Mouse (Mus musculus) neural tube, postnatal 0 days (tissue): ENCODE data around the gene Fmo3. TPM values are rescaled to one million over a fixed set of nuclear protein-coding genes. Genes with fewer than 3 reads are reported as not detected.

ENCODE experiments used
- polyA plus RNA-seq: library from polyadenylated mRNA; unstranded; fragments of >200 nt; fragmentation: Nextera tagmentation; extraction: Ambion mirVana; gene quantifications from 2 replicates; pipeline ENCODE4 v1.2.1, GENCODE M21; 2015

Fmo3 gene
- not detected in 2 replicates for polyA plus RNA-seq

GRCm38 (mm10) chr1:162984428-162984827 lies at the start of gene Fmo3:
Fmo3 (minus strand) TSS chr1:162984528.

GRCm38 (mm10) chr1:162937415-162937814 lies 46.9 kb downstream of the Fmo3 start, which contains the start of gene Fmo6:
Fmo6 (minus strand) TSS chr1:162937515.

Other genes with a start within 250 kb of the Fmo3 start
- gene Prrc2c, start 244.0 kb downstream of the Fmo3 start, polyA plus RNA-seq = 139 and 148 TPM in 2 replicates
- gene Fmo4, start 170.6 kb downstream of the Fmo3 start, polyA plus RNA-seq = 0.57 and 0.80 TPM in 2 replicates
- 27.9 and 31.3 TPM in 2 replicates for gene Fmo1, start 117.9 kb downstream of the Fmo3 start, polyA plus RNA-seq
- 0.27 and 0.29 TPM in 2 replicates for gene Fmo2, start 85.8 kb downstream of the Fmo3 start, polyA plus RNA-seq
- not detected in 2 replicates for gene Fmo6, start 47.0 kb downstream of the Fmo3 start, polyA plus RNA-seq
- not detected in 2 replicates for gene Mroh9, start 101.1 kb upstream of the Fmo3 start, polyA plus RNA-seq